Mouse (Mus musculus) neural tube, embryonic 13.5 days (tissue): ENCODE measurements around the gene Gm20388. TPM values are rescaled to one million over a fixed set of nuclear protein-coding genes. Genes with fewer than 3 reads are reported as not detected.

ENCODE experiments used
- ATAC-seq: fragments of 200-750 bp; cut with Nextera tagmentation; 2 replicates; pipeline ENCODE4 v1.8.0; 2017; ENCODE audit warnings: low read depth, mild to moderate bottlenecking, moderate TSS enrichment, moderate library complexity
- H3K27ac ChIP-seq: fragments of 300-500 bp; sonication (generic); replicated peaks from 2 replicates; pipeline ENCODE4 v1.5.1; 2015; ENCODE audit warnings: moderate library complexity, mild to moderate bottlenecking, inconsistent platforms
- H3K27me3 ChIP-seq: fragments of 300-500 bp; sonication (generic); 2 replicates; pipeline ENCODE4 v1.6.1; 2015; ENCODE audit warnings: mild to moderate bottlenecking, inconsistent platforms
- H3K36me3 ChIP-seq: fragments of 300-500 bp; sonication (generic); 2 replicates; pipeline ENCODE4 v1.6.1; 2015; ENCODE audit warnings: mild to moderate bottlenecking, inconsistent platforms
- H3K4me1 ChIP-seq: fragments of 300-500 bp; sonication (generic); replicated peaks from 2 replicates; pipeline ENCODE4 v1.6.1; 2015; ENCODE audit warnings: inconsistent platforms
- H3K4me2 ChIP-seq: fragments of 300-500 bp; sonication (generic); 2 replicates; pipeline ENCODE4 v1.6.1; 2015; ENCODE audit warnings: inconsistent platforms, mild to moderate bottlenecking, moderate library complexity
- H3K4me3 ChIP-seq: fragments of 300-500 bp; sonication (generic); 2 replicates; pipeline ENCODE4 v1.5.1; 2015; ENCODE audit warnings: mild to moderate bottlenecking, inconsistent platforms
- H3K9ac ChIP-seq: fragments of 300-500 bp; sonication (generic); 2 replicates; pipeline ENCODE4 v1.6.1; 2015; ENCODE audit warnings: moderate library complexity, mild to moderate bottlenecking, inconsistent platforms
- H3K9me3 ChIP-seq: fragments of 300-500 bp; sonication (generic); 2 replicates; pipeline ENCODE4 v1.6.1; 2016; ENCODE audit warnings: inconsistent platforms
- WGBS: fragments of 180-500 bp; shearing (Covaris S2); methylation state at CpG from one replicate; pipeline ENCODE4 v1.1.7; 2015; 5-methylcytosine and 5-hydroxymethylcytosine counted together
- polyA plus RNA-seq: library from polyadenylated mRNA; unstranded; fragments of >200 nt; fragmentation: Nextera tagmentation; extraction: Ambion mirVana; gene quantifications from 2 replicates; pipeline ENCODE4 v1.2.1, GENCODE M21; 2015

Gene Gm20388
- polyA plus RNA-seq, 1 experiment from 2014 or later: 0.27 TPM

DNA sequence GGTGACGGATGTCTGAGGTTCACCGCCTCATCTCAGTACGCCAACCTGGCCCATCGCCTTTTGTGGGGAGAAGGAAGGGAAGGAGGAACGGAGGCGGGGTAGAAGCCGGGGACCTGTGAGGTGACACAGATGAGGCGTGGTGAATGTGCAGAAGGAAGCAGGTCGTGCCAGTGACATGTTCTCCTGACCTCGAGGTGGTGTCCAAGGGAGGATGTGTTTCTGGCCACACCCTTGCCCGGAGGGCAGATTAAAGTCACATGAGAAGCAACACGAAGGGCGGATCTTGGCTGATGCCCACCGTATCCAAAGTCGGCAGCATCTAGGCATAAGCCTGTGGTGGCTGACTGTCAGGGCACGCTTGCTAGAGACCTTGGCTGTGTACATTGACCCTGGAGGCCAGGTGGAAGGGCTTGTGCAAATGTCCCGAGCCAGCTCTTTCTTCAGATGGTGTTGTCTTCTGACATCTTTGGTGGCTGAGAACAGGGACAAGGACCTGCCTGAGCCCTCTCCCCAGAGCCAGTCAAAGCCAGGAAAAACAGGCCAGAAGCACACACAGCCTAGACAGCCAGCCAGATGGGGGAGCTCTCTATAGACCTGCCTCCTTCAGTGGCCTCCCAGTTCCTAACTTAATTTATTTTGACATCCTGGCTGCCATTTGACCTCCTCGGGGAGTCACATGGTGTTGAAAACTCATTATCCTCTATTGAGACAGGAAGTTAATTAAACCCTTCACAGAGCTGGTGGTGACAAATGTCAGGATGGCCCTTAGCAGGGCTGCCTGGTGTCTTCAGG is 2366.8 kb downstream of the Gm20388 start:
- 82% methylated on average over 18 of the region's 18 CpGs for WGBS
- ATAC-seq: no peak
- H3K4me1 ChIP-seq: peaks cover 18% of the 10 kb centered on the region
- no peaks in the 10 kb centered on the region for H3K36me3 ChIP-seq
- H3K4me3 ChIP-seq: no peak overlapping the region
- H3K4me2 ChIP-seq: no peak overlapping the region
- H3K27me3 ChIP-seq: no peaks in the 10 kb centered on the region
- no peaks in the 10 kb centered on the region for H3K9me3 ChIP-seq
- no peak overlapping the region for H3K9ac ChIP-seq
- no peak overlapping the region for H3K27ac ChIP-seq

DNA sequence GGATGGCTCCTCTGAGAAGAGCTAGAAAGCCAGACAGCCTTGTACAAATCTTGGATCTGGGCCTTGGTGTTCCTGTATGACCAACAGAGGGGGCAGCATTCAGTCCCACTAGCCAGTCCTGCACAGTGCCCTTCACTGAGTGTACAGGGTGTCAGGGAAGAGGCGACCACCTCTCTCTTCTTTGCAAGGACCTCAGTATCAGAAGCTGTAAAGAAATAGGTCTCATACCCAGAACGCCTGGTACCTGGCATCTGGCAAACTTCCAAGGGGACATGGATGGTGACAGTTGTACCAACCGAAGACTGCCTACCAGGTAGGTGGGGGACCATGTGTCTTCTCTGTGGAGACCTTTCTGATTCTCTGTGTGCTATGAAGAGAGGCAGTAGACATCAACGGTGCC is 2369.5 kb downstream of the Gm20388 start:
- Histone ChIP-seq H3K4me2 (no peak overlapping the region), H3K4me3 (no peak overlapping the region), H3K27me3 (peaks cover 20% of the 10 kb centered on the region), H3K27ac (no peak overlapping the region), H3K36me3 (no peaks in the 10 kb centered on the region), H3K9me3 (no peaks in the 10 kb centered on the region), H3K4me1 (peaks cover 46% of the 10 kb centered on the region), H3K9ac (no peak overlapping the region)
- 88% methylated on average over 4 of the region's 4 CpGs for WGBS
- no peak for ATAC-seq

DNA sequence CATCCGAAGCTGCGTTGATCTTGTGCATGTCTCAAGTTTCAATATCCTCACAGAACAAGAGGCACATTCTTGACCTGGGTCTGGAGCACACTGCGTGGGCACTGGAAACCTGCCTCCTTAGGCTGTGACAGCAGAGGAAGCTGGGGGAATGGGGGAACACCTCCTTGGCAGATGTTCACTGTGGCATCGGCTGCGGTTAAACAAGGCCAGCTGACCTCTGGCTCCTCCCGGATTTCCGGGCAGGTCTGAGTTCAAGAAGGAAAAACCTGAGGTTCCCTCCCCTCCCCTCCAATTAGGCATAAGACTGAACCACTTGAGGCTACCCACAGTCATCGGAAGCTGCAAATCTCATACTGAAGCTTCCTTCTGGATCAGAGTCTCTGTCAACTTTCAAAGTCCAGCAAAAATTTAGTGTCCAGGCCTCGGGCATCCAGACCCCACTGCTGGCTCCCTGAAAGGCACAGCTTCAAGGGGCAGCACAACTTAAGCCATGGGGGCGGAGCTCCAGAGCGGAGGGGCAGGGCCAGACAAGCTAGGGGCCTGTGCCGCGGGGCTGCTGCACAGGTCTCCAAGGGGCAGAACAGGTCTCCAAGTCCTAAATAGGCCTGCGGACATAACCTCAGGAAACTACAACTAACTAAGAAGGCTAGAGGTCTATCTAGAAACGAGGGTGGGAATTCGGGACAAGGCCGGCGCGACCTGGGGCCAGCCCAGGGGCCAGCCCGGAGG is 2370.1 kb downstream of the Gm20388 start:
- no peak; the same call in 1 of the 2 replicates for ATAC-seq
- Histone ChIP-seq H3K9ac (no peak overlapping the region), H3K36me3 (no peaks in the 10 kb centered on the region), H3K27me3 (peaks cover 26% of the 10 kb centered on the region), H3K9me3 (no peaks in the 10 kb centered on the region), H3K4me2 (peak overlapping the region; percentile 99), H3K4me1 (peaks cover 51% of the 10 kb centered on the region), H3K27ac (peak overlapping the region; percentile 42), H3K4me3 (peak overlapping the region; percentile 56)
- WGBS: 12% methylated on average over 20 of the region's 20 CpGs

DNA sequence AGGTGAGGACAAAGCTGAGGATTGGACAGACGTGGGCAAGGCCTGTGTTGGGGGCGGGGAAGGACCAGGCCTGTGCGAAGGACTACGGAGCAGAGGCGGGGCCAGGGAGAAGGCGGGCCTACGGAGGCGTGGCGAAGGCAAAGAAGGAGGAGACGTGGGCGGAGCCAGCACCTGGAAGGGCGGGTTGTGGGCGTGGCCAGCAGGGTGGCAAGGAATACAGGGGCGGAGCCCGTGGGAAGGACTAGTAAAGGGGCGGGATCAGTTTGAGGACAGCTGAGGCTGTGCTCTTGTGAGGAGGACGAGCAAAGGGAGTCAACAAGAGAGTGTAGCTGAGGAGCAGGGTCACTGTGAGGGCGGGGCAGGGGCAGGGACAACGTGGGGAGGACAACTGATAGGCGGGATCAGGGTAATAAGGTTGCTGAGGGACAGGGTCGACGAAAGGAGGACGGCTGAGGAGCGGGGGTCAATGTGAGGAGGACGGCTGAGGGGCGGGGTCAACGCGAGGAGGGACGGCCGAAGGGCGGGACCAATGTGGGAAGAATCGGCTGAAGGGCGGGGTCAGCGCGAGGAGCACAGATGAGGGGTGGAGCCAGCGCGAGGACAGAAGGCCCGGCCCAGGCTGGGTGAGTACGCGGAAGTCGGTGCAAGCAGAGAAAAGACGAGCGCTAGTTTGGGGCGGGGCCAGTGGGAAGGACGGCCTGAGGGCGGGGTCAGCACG is 2370.8 kb downstream of the Gm20388 start:
- H3K9ac ChIP-seq: 0 out of 2 replicates have a peak overlapping the region, but pooled peaks have one; percentile 47
- H3K4me2 ChIP-seq: peak overlapping the region; percentile 99
- no peaks in the 10 kb centered on the region for H3K36me3 ChIP-seq
- WGBS: under 1% methylated on average over 45 of the region's 47 CpGs
- H3K27ac ChIP-seq: peak overlapping the region; percentile 69
- H3K27me3 ChIP-seq: peaks cover 33% of the 10 kb centered on the region
- peak overlapping the region; percentile 56 for H3K4me3 ChIP-seq
- no peaks in the 10 kb centered on the region for H3K9me3 ChIP-seq
- peaks cover 57% of the 10 kb centered on the region for H3K4me1 ChIP-seq
- ATAC-seq: peak; percentile 92

DNA sequence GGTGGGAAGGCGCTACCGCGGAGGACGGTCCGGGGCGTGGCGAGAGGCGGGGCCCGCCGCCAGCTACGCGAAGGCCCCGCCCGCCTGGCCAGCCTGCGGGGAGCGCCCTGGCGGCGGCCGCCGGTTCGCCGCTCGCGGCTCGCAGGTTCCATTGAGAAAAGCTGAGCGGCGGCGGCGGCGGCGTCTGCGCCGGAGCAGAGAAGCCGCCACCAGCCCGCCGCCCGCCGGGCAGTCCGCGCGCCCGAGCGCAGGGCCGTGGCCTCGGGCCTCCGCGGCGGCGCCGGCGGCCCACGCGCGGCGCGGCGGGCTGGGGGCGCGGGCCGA is 2371.4 kb downstream of the Gm20388 start, which contains the start of gene Zfpm1:
Gene Zfpm1 (plus strand): TSS at position 107 of the 324 bp plus-strand sequence.
- Histone ChIP-seq H3K27ac (peak within 1 kb of the TSS; percentile 69), H3K4me1 (peaks cover 61% of the 10 kb centered on the region)

DNA sequence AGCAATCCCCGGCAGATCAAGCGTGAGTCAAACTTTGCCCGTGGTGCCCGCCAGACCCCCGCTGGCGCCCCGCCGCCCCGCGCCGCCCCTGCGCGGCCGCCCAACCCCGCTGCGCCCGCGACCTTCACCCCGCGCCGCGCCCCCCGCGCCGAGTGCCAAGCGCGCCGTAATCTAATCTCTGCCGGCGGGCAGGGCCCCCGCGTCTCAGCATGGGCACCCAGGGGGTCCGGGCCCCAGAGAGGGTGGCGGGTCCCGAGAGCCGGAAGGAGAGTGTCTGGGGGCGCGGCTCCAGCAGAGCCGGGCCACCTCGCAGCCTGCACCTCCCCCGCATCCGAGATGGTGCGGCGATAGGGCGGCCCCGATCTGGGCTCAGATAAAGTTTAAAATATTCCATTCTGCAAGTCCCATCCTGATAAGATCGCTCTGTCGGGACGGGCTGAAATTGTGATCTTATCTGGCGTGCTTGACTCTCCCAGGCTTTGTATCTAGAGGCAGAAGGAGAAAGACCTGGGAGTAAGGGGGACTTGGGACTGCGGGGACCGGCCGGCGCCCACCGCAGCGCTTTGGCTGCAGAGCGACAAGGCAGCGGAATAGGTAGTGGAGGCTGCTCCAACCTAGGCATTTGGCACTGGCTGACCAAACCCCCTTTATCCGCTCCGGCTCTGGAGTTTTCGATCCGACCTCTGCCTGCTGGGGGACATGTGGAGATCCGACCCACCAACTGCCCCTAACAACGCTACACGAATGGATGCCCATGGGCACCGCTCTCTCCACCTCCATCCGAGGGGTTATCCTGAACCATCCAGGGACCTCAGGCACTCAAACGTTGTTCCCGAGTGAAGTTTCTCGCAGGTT is 2372.1 kb downstream of the Gm20388 start:
- Histone ChIP-seq H3K4me3 (peak overlapping the region; percentile 56), H3K9me3 (no peaks in the 10 kb centered on the region), H3K36me3 (no peaks in the 10 kb centered on the region), H3K27me3 (peaks cover 45% of the 10 kb centered on the region), H3K27ac (peak overlapping the region; percentile 13; the same call in 1 of the 2 replicates), H3K9ac (peak overlapping the region; percentile 77), H3K4me1 (peaks cover 55% of the 10 kb centered on the region), H3K4me2 (peak overlapping the region; percentile 99)
- under 1% methylated on average over 61 of the region's 70 CpGs for WGBS
- ATAC-seq: no peak

More for the DNA sequence above, 2371.4 kb downstream of the Gm20388 start, which contains the start of gene Zfpm1:
- under 1% methylated on average over 26 of the region's 60 CpGs for WGBS
- H3K9ac ChIP-seq: peak within 1 kb of the TSS; percentile 77
- peak within 1 kb of the TSS; percentile 99 for H3K4me2 ChIP-seq
- no peaks in the 10 kb centered on the region for H3K9me3 ChIP-seq
- ATAC-seq: no peak
- no peaks in the 10 kb centered on the region for H3K36me3 ChIP-seq
- H3K27me3 ChIP-seq: peaks cover 38% of the 10 kb centered on the region
- peak within 1 kb of the TSS; percentile 56 for H3K4me3 ChIP-seq

DNA sequence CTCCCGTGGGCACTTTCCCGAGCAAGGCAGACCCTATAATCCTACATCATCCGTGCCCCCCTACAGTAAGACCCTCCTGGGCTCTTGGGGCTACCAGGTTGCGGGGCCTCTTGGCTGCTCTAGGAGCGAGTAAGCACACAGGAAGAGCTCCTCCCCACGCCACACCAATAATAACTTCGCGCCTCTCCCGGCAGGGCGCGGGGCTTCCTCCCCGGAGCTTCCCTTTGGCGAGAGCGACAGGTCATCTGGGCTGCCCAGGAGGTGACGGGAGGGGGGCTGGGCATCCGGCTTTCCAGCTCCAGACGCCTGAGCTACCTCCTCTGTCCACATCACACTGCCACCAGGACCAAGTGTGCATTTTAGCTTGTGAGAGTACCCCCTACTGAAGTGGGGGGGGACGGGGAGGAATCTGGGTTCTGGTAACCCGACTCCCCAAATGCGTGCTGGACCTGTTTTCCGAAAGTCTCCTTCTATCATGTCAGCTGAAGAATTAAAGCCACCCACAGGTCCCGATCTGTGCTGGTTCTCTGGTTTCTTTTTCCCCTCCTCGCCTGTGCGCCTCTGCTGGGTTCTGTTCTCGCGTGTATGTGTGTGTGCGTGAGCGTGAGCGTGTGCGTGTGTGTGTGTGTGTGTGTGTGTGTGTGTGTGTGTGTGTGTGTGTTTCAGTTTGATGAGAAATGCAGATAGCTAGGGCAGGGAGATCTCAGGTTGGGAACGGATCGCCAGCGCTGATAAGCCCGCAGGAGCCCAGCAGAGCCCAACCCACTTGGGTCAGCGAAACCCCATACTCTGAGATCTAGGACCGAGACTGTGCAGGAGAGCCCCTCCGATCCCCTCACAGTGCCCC is 2372.9 kb downstream of the Gm20388 start:
- H3K9me3 ChIP-seq: no peaks in the 10 kb centered on the region
- H3K36me3 ChIP-seq: no peaks in the 10 kb centered on the region
- peak overlapping the region; percentile 54; the same call in 1 of the 2 replicates for H3K27ac ChIP-seq
- peaks cover 54% of the 10 kb centered on the region for H3K27me3 ChIP-seq
- peaks cover 52% of the 10 kb centered on the region for H3K4me1 ChIP-seq
- no peak for ATAC-seq
- peak overlapping the region; percentile 77 for H3K9ac ChIP-seq
- H3K4me3 ChIP-seq: peak overlapping the region; percentile 56
- 1% methylated on average over 37 of the region's 37 CpGs for WGBS
- H3K4me2 ChIP-seq: peak overlapping the region; percentile 99

DNA sequence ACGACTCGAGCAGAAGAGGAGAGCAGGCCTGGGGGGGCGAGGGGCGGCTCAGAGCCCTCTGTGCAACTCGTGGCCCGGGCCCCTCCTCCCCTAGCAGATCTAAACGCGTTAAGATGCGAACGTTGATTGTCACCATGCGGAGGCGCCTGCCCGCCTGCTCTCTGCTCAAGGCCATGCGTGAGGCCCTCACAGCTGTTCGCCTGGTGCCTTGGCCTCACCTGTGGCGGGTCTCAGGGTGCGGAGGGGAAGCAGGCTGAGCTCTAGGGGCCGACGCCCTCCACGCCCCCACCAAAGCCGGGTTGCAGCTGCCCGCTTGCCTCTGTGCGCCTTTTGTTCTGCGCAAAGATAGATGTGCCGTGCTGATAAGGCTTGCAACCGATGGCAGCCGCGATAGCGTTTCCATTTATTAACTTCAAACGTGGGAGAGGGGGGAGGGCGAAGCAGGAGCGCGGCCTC is 2373.6 kb downstream of the Gm20388 start:
- Histone ChIP-seq H3K9ac (peak overlapping the region; percentile 77), H3K27ac (peak overlapping the region; percentile 54), H3K4me3 (peak overlapping the region; percentile 56), H3K4me1 (peaks cover 52% of the 10 kb centered on the region), H3K27me3 (peaks cover 55% of the 10 kb centered on the region), H3K9me3 (no peaks in the 10 kb centered on the region), H3K36me3 (no peaks in the 10 kb centered on the region), H3K4me2 (peak overlapping the region; percentile 99)
- ATAC-seq: no peak
- WGBS: under 1% methylated on average over 33 of the region's 33 CpGs

DNA sequence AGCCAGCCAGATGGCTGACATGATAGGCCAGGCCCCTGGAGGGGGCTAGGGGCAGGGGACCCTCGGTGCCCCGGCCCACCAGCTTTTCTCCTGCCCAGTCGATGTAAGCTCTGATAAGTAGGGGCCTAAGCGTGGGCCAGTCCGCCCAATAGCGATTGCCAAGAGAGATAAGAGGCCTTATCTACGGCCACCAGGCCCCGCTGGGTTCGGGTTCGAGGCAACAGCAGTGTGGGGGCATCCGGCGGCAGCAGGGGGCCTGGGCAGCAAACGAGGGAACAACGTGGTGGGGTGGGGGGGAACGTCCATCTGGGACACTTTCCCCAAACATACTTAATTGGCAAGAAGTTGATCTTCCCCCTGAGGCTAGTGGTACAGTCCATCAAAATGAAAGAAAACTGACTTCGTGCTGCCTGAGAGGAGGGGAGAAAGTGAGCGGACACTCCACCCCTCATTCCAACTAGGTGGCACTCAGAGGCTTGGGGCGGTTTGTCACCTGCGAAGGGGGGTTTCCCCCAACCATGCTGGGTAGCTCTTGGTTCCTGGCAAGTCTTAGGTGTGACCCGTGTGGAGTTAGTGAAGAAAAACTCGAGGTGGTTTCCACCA is 2374.1 kb downstream of the Gm20388 start:
- ATAC-seq: no peak
- Histone ChIP-seq H3K27ac (peak overlapping the region; percentile 54), H3K4me1 (peaks cover 52% of the 10 kb centered on the region), H3K36me3 (no peaks in the 10 kb centered on the region), H3K27me3 (peaks cover 60% of the 10 kb centered on the region), H3K4me2 (peak overlapping the region; percentile 99), H3K9ac (peak overlapping the region; percentile 77), H3K9me3 (no peaks in the 10 kb centered on the region), H3K4me3 (peak overlapping the region; percentile 56)
- WGBS: 4% methylated on average over 21 of the region's 21 CpGs

DNA sequence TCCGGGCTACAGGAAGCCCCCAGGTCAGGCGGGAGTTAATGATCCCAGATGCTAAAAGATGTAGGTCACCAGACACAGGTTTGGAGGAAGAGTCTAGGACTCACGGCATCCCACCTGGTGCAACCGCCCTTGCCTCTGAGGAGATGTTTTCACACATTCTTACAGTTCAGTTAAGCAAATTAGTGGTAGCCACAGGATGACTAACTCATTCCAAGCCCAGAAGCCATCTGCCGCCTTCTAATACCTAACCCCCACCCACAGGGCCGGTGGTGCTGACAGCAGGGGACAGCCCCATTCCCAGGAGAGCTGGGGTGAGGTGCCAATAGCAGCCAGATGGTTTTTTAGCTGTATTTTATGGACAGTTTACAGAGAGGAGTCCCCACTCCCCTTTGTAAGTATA is 2375.1 kb downstream of the Gm20388 start:
- Histone ChIP-seq H3K4me1 (peaks cover 53% of the 10 kb centered on the region), H3K27me3 (peaks cover 60% of the 10 kb centered on the region)

More for the DNA sequence above, 2375.1 kb downstream of the Gm20388 start:
- H3K4me2 ChIP-seq: no peak overlapping the region
- no peak overlapping the region for H3K9ac ChIP-seq
- 63% methylated on average over 6 of the region's 6 CpGs for WGBS
- H3K4me3 ChIP-seq: no peak overlapping the region
- H3K36me3 ChIP-seq: no peaks in the 10 kb centered on the region
- no peak for ATAC-seq
- H3K27ac ChIP-seq: no peak overlapping the region
- no peaks in the 10 kb centered on the region for H3K9me3 ChIP-seq
